Mouse (Mus musculus) thymus, adult 2 months (tissue): ENCODE results near the gene Gm37419. TPM values are rescaled to one million over a fixed set of nuclear protein-coding genes. Genes with fewer than 3 reads are reported as not detected.

Experiments
- DNase-seq: peaks from one replicate; pipeline ENCODE4 v3.0.0; 2021
- H3K27ac ChIP-seq: fragments of 200-500 bp; 2 replicates; pipeline ENCODE4 v1.5.1; 2012; ENCODE audit warnings: low read length, control low read depth; ENCODE audit not compliant: control insufficient read depth, insufficient read depth
- H3K27me3 ChIP-seq: fragments of 200-500 bp; 2 replicates; pipeline ENCODE4 v1.6.1; 2012; ENCODE audit warnings: mild to moderate bottlenecking, low read length, moderate library complexity, mixed read lengths; ENCODE audit not compliant: control insufficient read depth, insufficient read depth
- H3K36me3 ChIP-seq: fragments of 200-500 bp; 2 replicates; pipeline ENCODE4 v1.6.1; 2012; ENCODE audit warnings: mild to moderate bottlenecking, low read length, moderate library complexity; ENCODE audit not compliant: control insufficient read depth, insufficient read depth
- H3K4me1 ChIP-seq: fragments of 200-500 bp; replicated peaks from 2 replicates; pipeline ENCODE4 v1.6.1; 2012; ENCODE audit warnings: low read length; ENCODE audit not compliant: control insufficient read depth, insufficient read depth
- H3K4me3 ChIP-seq: fragments of 200-500 bp; 2 replicates; pipeline ENCODE4 v1.5.1; 2012; ENCODE audit warnings: mild to moderate bottlenecking, low read length, control low read depth, moderate library complexity; ENCODE audit not compliant: control insufficient read depth, insufficient read depth
- CTCF ChIP-seq: fragments of 200-500 bp; IDR thresholded peaks from 2 replicates; pipeline ENCODE4 v1.5.1; 2012; ENCODE audit warnings: mild to moderate bottlenecking, control low read depth, low read length, moderate library complexity, borderline replicate concordance; ENCODE audit not compliant: control insufficient read depth, poor library complexity, insufficient read depth; ENCODE audit errors: extremely low read depth
- POLR2A ChIP-seq: fragments of 200-500 bp; IDR thresholded peaks from 2 replicates; pipeline ENCODE4 v1.6.1; 2012; ENCODE audit warnings: mild to moderate bottlenecking, low read length, control low read depth, moderate library complexity; ENCODE audit not compliant: control insufficient read depth, poor library complexity, insufficient read depth; ENCODE audit errors: extremely low read depth
- WGBS: fragments of 180-500 bp; shearing (Covaris S2); methylation state at CpG from one replicate; pipeline ENCODE4 v1.1.7; 2018; 5-methylcytosine and 5-hydroxymethylcytosine counted together
- polyA plus RNA-seq: library from polyadenylated mRNA; depleted of rRNA; stranded (reverse); fragments of >200 nt; gene quantifications from 2 replicates; pipeline ENCODE4 v1.2.3, GENCODE M21; 2012

The Gm37419 gene
- polyA plus RNA-seq, 1 experiment, result not detected

DNA sequence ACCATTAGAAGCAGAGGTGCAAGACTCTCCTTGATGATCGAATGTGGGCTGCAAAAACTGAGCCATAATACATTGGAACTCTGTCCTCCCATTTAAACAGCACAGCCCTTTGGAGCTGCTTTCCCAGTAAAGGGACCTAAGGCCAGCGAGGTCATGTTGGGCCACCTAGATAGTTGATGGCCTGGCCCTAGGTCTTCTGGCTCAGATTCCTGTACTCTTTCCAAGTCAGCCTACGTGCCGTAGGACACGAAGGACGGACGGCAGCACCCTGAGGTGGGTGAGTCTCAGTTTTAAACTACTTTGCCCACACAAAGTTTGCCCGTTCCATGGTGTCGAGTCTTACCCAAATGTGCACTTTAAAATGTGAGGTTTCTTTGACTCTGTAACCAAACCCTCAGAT, 8.8 kb upstream of the Gm37419 start:
- H3K27me3 ChIP-seq, result no peaks in the 10 kb centered on the region
- no peak for DNase-seq
- TF ChIP-seq CTCF (no peak), POLR2A (no peak)
- peaks cover 42% of the 10 kb centered on the region for H3K36me3 ChIP-seq
- H3K4me1 ChIP-seq, result peaks cover 28% of the 10 kb centered on the region
- no peak overlapping the region for H3K27ac ChIP-seq
- 98% methylated on average over 9 of the region's 9 CpGs for WGBS
- H3K4me3 ChIP-seq, result no peak overlapping the region

DNA sequence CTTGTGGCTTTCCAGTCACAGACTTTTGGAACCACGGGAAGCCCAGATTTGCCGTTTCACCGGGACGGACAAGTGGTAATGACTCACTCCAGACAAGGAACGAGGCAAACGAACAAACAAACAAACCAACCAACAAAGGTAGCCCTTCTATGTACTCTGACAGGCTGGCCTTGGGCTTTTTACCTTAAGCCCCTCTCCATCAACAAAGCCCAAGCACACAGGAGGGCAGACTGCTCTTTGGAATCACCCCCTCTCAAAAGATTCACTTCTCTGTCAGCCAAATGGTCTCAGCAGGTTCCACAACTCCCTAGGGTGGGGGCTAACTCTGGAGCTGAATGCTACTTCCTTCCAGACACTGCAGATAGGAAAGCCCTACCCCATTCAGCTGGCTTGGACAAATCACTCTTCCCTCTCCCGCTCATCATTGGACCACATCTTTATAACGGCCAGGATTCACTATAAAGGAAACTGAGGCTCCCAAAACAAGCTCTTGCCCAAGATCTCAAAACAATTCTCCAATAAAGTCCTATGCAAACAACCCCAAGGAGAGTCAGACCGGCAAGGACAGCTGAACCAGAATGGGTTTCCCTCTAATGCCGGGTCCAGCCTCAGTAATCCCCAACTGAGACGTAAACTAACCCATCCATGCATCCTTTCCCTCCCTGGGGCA, 7.9 kb upstream of the Gm37419 start:
- no peaks in the 10 kb centered on the region for H3K27me3 ChIP-seq
- WGBS, result 48% methylated on average over 11 of the region's 11 CpGs
- H3K4me3 ChIP-seq, result no peak overlapping the region
- peaks cover 28% of the 10 kb centered on the region for H3K4me1 ChIP-seq
- no peak overlapping the region for H3K27ac ChIP-seq
- no peak for DNase-seq
- TF ChIP-seq CTCF, result no peak
- TF ChIP-seq POLR2A, result no peak
- H3K36me3 ChIP-seq, result peaks cover 33% of the 10 kb centered on the region

DNA sequence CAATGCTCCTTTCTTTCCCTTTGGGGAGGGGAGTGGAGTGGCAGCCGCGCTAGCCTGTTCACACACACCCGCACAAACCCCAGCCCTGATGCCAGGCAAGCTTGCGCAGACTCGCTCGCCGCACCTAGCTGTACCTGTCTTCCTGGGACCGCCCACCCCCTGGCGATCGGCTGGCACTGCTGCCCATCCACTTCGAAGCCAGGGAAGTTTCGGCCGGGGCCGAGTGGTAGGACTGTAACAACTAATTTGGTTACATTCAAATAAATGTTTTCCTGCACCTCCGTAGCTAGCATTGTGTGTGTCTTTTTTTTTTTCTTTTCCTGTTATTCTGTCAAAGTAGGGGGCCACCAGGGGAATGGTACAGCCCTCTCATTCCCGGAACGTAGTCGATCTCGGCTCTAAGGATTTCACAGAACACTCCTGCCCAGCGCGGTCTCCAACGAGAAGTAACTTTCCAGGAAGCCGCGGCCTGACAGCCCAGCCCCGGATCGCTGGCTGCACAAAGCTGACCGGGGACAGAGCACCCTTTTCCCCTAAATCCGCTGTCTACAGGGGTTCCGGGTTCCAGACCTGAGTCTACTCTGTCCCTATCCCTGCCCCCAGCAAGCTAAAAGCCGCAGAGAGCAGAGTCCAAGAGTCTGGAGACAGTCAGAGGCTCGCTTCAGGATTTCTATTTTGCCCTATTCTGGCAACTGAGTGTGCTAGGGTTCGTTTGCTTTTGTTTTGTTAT, 7.1 kb upstream of the Gm37419 start:
- peaks cover 28% of the 10 kb centered on the region for H3K4me1 ChIP-seq
- peaks cover 29% of the 10 kb centered on the region for H3K36me3 ChIP-seq
- no peaks in the 10 kb centered on the region for H3K27me3 ChIP-seq
- H3K4me3 ChIP-seq, result no peak overlapping the region
- 10% methylated on average over 32 of the region's 32 CpGs for WGBS
- no peak for TF ChIP-seq CTCF
- no peak for TF ChIP-seq POLR2A
- H3K27ac ChIP-seq, result no peak overlapping the region
- no peak for DNase-seq

DNA sequence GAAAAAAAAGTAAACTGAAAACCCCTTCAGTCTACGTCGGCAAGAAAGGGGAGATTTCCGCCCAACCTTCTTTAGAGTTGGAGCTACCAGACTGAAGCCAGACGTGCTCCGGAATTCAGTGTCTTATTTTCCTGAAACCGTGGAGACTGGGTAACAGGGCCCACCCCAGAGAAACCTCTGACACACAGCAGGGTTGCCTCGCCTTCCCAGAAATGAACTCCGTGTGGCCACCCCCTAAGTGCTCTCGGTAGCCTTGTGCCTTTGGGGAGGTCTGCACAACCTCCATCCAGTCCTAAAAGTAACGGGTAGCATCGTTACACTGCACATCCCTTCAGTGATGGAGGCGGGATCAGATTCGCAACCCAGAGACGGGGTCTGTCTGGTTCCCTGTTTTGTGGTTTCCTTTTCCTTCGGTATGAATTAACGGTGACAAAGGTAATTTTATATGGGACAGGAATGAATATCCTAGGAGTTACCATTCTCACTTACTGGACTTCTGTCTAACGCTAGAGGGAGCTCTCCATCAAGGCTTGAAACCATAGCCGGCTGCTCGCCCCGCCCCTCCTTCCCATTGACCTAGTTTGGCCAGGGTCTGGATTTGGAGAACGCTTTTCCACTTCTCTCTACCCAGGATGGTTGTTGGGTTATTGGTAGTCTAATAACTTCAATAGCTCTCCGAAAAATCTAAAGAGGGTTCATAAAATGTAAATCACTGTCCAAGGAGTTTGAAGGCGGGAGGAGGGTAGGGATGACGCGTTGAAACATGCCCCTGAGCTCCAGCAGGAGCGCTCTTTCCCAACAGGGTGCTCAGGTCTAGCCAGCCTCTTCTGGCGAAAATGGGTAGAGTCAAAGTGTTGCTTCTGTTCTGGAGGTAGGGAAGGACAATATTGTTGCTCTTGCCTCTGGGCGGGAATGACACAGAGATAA, 6.1 kb upstream of the Gm37419 start:
- Histone ChIP-seq H3K27me3 (no peaks in the 10 kb centered on the region), H3K4me1 (peaks cover 28% of the 10 kb centered on the region), H3K27ac (peak overlapping the region; percentile 22; the same call in 1 of the 2 replicates), H3K36me3 (peaks cover 19% of the 10 kb centered on the region), H3K4me3 (0 out of 2 replicates have a peak overlapping the region, but pooled peaks have one; percentile 15)
- TF ChIP-seq POLR2A (no peak), CTCF (no peak)
- WGBS, result 11% methylated on average over 28 of the region's 28 CpGs
- peak; percentile 75 for DNase-seq

DNA sequence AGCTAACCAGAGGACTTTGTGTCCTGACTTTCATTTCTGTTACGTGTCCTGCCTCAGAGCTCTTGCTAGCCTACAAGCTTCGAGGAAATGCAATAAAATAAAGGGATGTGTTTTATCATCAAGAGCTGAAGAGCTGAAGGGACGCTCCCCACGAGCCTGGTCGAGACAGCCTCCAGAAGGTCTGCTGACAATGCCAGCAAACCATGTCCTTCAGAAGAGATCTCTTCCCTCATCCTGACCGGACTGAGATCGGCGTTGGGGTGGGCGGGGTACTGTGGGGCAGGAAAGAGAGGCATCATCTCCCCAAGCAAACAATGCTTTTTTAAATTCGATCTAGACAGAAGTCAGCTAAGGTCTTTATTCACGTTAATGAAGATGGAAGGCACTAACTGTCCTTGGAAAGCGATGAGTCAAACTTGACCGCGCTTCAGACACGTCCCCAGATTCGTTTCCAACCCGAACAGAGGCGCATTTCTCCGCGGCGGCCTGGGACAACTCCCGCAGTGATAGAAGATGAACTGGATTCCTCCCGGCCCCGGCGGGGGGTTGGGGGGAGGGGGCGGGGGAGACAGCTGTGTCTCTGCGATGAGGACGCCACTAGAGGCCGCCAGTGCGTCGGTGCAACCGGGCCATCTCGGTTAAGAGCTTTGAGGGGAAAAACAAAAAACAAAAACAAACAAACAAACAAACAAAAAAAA, 5.2 kb upstream of the Gm37419 start:
- TF ChIP-seq CTCF (peak; percentile 40; the same call in 1 of the 2 replicates), POLR2A (no peak)
- H3K27ac ChIP-seq, result peak overlapping the region; percentile 22; the same call in 1 of the 2 replicates
- H3K4me3 ChIP-seq, result peak overlapping the region; percentile 20
- H3K4me1 ChIP-seq, result peaks cover 28% of the 10 kb centered on the region
- H3K36me3 ChIP-seq, result peaks cover 12% of the 10 kb centered on the region; the same call in 1 of the 2 replicates
- peak; percentile 78 for DNase-seq
- WGBS, result 3% methylated on average over 33 of the region's 33 CpGs
- no peaks in the 10 kb centered on the region for H3K27me3 ChIP-seq
